Mouse (Mus musculus): ENCODE data around the gene Itfg2.

Gene Itfg2

DNA sequence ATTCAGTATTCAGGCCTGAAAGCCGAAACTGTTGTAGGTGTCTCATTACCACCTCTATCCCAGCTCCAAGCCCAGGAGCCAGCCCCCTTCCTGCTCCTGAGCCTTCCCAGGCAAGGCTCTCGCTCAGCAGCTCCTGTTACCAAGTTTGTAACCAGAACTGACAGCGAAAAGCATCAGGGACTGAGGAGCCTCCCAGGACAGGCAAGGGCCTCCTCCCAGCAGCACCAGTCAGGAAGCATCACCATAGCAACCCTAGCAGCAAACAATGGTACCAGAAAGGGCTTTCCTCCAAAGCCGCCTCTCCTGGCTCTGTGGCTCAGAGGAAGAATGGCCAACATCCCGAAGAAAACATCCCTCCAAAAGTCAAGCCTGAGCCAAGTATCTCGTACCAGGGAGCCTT lies 49.5 kb downstream of the Itfg2 start, which contains the start of the genes Tex52 and Gm44596:
Gene Tex52 (plus strand): TSS at position 265 of the 400 bp plus-strand sequence.
Gene Gm44596 (plus strand): TSS at position 312 of the 400 bp plus-strand sequence.
- POLR2A ChIA-PET = interaction anchor here in 2 of 4 experiments (1.5 to 2.7 kb wide), 4 partner anchors 8 to 28 kb away, joined by 3 to 11 read pairs (median 6); no protein-coding TSS in a partner anchor
- CTCF ChIA-PET = interaction anchor here in 1 of 4 experiments (1.8 kb wide), 1 partner anchor 36 kb away, joined by 5 read pairs; no protein-coding TSS in a partner anchor

GRCm38 (mm10) chr6:128370040-128370439 lies 54.7 kb downstream of the Itfg2 start:
- POLR2A ChIA-PET = interaction anchor here in 1 of 4 experiments (1.2 kb wide), 1 partner anchor 41 kb away, joined by 4 read pairs; no protein-coding TSS in a partner anchor
- CTCF ChIA-PET = interaction anchor here in 2 of 4 experiments (0.6 to 1.7 kb wide), 4 partner anchors 17 to 100 kb away, joined by 3 to 7 read pairs (median 4); no protein-coding TSS in a partner anchor

- ChIA-PET POLR2A (interaction anchor here in 2 of 4 experiments (1.0 to 1.5 kb wide), 4 partner anchors 14 to 166 kb away, joined by 3 to 4 read pairs (median 4); no protein-coding TSS in a partner anchor), CTCF (interaction anchor here in 1 of 4 experiments (0.6 to 1.2 kb wide), 3 partner anchors 45 to 264 kb away, joined by 3 to 5 read pairs (median 3); no protein-coding TSS in a partner anchor)
Observed at GRCm38 (mm10) chr6:128366466-128366865, 58.3 kb downstream of the Itfg2 start.

- ChIA-PET CTCF (interaction anchor here in 3 of 4 experiments (0.6 to 1.4 kb wide), 5 partner anchors 10 to 395 kb away, joined by 3 to 6 read pairs (median 4); partner anchors contain the start of gene Tulp3 (in 1 of the 3)), POLR2A (interaction anchor here (0.6 to 1.7 kb wide), 15 partner anchors 8 to 164 kb away, joined by 3 to 9 read pairs (median 4); partner anchors contain the start of genes Gm44596 (in 1 of the 4), Itfg2 (in 1 of the 4) and Tex52 (in 1 of the 4))
Observed at GRCm38 (mm10) chr6:128364721-128365120, 60.0 kb downstream of the Itfg2 start.

DNA sequence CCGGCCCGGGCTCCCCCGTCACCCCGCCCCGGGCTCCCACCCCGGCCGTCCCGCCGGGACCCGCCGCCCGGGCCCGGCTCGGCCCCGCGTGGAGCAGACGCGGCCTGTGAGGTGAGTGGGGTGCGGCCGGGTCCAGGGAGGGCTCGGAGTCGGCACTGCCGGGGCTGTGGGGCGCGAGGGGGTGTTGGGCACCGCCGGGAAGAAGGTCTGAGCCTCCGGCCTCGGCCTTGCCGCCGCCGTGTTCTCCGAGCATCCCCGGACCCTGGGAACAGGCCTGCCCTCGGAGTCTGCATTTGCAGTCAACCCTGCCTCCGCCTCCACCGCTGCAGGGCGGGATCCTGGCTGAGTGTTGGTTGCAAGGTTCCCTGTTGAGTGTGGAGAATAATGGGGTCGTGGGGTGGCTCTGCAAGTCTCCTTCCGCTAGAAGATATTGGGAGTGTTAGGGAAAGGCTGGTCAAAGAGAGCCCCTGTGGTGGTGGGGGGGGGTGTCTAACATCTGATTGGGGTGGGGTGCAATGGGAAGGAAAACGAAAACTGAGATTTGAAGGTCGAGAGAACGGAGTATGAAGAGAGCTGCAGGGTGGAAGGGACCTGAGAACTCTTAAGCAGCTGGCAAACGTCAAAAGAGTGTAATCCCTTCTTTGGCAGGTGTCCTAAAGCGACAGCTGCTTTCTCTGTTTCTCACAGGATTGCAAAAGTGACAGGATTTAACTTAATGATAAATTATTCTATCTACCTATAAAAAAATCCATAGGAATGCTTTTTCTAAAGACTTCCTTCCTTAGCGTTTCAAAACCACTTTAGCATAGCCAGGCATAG lies 61.5 kb downstream of the Itfg2 start:
- ChIA-PET CTCF (interaction anchor here in 2 of 4 experiments (0.7 kb wide), 2 partner anchors 62 to 102 kb away, joined by 3 to 7 read pairs; no protein-coding TSS in a partner anchor), POLR2A (interaction anchor here in 2 of 4 experiments (0.7 to 1.7 kb wide), 8 partner anchors 8 to 183 kb away, joined by 3 to 6 read pairs (median 3); partner anchors contain the start of genes Gm44596 (in 1 of the 2) and Tex52 (in 1 of the 2))

DNA sequence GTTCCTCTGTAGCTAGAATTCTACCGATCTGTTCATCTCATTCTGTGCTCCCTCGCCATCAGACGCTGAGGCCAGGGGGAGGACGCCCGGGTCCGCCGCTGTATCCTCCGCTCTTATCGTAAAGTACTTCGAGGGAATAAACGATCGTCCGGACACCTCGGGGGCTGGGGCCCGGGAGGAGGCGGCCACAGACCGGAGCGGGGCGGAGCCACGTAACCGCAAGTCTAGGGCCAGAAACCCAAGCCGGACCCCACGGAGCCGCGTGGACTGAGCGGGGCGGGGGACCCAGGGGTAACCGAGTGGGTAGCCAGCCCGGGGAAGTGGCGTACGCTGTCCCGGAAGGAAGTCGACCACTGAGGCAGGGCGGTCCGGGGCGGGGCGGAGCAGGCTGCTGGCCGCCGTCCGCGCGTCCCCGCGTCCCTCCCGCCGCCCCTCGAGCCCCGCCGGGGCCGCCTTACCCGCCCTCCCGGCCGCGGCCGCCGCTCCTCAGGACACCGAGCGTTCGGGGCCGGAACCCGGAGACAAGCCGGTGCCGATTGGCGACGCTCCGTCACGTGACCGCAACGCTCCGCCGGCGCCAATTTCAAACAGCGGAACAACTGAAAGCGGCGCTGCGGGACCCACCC lies 62.2 kb downstream of the Itfg2 start, which contains the start of the genes Rhno1 and Foxm1:
Gene Rhno1 (minus strand): TSS at position 531 of the 626 bp plus-strand sequence.
Gene Foxm1 (plus strand): TSS at position 587 of the 626 bp plus-strand sequence.
- ChIA-PET CTCF (interaction anchor here in 3 of 4 experiments (0.9 to 1.6 kb wide), 4 partner anchors 48 to 162 kb away, joined by 3 to 5 read pairs (median 5); no protein-coding TSS in a partner anchor), POLR2A (interaction anchor here in 2 of 4 experiments (0.8 to 1.7 kb wide), 10 partner anchors 11 to 162 kb away, joined by 3 to 5 read pairs (median 3); no protein-coding TSS in a partner anchor)

- CTCF ChIA-PET = interaction anchor here (0.6 to 1.6 kb wide), 6 partner anchors 12 to 161 kb away, joined by 3 to 6 read pairs (median 5); no protein-coding TSS in a partner anchor
- POLR2A ChIA-PET = interaction anchor here in 3 of 4 experiments (0.6 to 1.7 kb wide), 13 partner anchors 10 to 197 kb away, joined by 3 to 5 read pairs (median 3); no protein-coding TSS in a partner anchor
Observed at GRCm38 (mm10) chr6:128361901-128362300, 62.8 kb downstream of the Itfg2 start.
